Mouse (Mus musculus) layer of hippocampus, adult 8-10 months (tissue): ENCODE data around the gene Coro7. TPM values are rescaled to one million over a fixed set of nuclear protein-coding genes. Genes with fewer than 3 reads are reported as not detected.
"Not testable (repeated sequence)": the region's sequence is repeated elsewhere in the genome, so short reads cannot be mapped to it uniquely, and the experiment has no call there.

Source experiments
- DNase-seq, 2 experiments: peaks; one replicate each; pipeline ENCODE4 v3.0.0; 2022; ENCODE audit warnings: low spot score in 2 of 2
- total RNA-seq, 4 experiments: library from RNA; stranded (reverse); gene quantifications; 2 replicates each; pipeline ENCODE4 v1.2.4; 2022

The Coro7 gene
- total RNA-seq, 4 experiments from 2014 or later = 81.9 to 101 (median 90.3) TPM

DNA sequence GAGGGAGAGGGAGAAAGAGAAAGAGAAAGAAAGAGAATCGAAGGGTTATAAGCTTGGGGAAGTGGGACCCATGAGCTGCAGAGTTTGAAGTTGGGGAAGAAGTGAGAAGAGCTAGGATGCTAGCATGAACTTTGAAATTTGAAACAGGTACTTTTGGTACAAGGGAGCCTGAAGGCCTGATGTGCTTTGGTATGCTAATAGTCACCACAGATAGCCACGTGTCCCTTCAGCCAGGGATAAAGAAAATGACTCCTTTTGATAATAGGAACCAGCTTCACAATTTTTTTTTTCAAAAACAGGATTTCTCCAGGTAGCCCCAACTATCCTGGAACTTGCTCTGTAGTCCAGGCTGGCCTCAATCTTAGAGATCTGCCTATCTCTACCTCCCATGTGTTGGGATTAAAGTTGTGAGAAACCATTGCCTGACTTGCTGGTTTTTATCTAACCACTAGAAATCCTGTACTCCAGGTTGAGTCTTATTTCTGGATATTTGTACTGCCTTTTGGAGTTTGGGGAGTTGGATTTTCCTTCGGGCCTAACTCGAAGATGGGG is 3.1 kb upstream of the Coro7 start:
- DNase-seq = no peak

DNA sequence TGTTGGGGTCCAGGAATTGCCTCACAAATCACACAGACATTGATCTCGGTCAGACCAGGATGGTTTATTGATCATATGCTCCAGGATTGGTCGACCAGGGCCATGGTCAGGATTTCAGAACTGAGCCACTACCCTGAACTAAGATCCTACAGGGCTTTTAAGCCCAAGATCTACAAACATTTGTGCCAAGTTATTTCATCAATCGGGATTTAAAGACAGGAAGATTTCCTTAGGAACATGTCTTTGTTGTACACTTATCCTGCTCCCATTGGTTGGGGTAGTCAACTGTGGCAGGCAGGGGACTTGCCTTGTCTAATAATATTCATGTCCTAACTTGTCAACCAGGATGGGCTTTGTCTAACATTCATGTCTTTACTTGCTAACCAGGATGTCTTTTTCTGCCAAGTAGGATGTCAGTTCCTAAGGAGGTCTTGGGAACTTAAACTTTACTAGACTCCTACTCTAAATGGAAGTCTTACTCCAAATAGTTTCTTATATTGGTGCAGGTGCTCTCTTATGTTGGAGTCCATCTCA is 1.4 kb upstream of the Coro7 start:
- not testable (repeated sequence) for DNase-seq

DNA sequence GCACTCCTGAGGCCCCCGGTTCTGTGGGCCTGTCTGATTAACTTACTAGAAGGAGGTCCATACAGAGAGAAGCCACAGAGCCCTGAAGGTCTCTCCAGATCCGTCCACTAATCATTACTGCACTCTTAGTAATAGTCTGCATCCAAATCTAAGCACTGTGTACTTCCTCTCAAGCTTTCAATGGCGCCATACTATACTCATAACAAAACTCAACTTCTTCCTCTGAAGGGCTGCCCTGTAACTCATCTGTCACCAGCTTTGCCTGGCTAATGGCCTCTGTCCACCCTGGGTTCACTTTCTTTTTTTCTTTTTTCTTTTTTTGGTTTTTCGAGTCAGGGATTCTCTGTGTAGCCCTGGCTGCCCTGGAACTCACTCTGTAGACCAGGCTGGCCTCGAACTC is 1.5 kb downstream of the Coro7 start:
- no peak for DNase-seq

DNA sequence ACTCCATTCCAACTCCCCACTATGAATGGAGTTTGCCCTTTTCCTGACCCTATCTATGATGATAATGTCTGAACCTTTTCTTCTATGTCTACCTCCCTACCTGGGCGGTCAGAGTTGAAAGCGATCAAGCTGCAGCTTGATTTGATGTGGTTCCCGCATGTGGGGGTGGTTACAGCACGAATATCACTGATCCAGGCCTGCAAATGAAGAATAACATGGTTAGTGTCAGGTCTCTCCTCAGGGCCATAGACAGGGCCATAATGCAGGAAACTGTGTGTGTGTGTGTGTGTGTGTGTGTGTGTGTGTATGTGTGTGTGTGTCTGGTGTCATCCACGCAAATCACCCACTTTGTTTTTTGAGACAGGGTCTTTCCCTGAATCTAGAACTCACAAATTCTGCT is 2.7 kb downstream of the Coro7 start:
- no peak for DNase-seq

DNA sequence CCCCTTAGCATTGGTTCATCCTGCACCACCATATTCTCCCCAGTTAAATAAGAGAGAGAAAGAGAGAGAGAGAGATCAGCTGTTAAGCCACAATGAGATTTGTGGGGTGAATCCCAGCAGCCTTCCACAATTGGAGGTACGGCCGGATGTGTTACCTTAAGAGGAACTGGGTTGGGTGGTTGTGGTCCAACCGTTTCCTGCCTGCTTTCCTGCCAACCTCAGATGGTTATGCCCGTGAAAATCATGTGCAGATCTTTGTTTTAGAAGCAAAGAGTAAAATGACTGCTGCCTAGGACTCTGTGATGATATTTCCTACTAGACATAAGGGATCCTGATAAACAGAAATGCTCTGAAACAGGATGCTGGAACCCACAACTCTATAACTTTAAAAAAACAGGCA is 5.5 kb downstream of the Coro7 start:
- no peak for DNase-seq

DNA sequence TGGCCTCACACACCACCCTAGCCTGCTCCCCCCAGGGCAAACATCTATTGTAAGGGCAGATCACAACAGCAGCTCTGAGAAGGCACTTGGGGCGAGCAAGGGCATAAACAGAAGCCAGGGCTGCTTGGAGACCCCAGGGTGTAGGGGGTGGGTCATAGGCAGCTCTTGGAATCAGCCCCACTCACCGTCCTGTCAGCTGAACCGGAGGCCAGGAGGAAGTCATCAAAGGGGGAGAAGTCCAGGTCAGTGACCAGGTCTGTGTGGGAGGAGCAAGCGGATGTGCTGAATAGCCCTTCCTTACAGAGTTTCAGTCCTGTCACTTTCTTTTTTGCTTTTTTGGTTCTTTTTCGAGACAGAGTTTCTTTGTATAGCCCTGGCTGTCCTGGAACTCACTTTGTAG is 9.3 kb downstream of the Coro7 start:
- DNase-seq = no peak

DNA sequence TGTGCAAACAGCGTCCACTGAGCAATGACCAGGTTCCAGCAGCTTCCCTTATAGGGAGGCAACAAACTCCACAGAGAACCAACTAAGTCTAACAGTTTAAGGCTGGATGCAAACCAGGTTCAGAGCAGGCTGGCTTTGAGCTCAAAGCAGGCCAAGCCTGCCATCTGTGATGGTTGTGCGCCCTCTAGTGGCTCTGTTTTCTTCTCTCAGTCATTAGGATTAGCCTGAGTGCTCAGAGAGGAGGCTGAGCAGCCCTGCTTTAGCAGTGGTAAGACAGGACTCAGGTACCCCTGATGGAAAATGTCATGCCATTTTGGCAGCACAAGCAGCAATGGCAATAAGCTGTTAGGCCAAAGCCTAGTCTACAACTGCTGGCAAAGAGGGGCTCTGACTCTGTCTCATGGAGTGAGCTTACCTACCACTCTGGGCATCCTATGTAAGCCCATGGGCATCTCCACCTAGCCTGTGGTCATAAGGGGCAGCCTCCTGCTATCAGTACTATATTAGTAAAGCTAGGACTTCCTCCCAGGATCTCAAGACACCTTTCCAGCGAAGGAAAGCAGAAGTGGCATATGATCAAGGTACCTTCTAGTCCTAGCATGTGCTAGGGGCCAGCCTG is 12.3 kb downstream of the Coro7 start:
- DNase-seq = peak; percentile 76 to 88

DNA sequence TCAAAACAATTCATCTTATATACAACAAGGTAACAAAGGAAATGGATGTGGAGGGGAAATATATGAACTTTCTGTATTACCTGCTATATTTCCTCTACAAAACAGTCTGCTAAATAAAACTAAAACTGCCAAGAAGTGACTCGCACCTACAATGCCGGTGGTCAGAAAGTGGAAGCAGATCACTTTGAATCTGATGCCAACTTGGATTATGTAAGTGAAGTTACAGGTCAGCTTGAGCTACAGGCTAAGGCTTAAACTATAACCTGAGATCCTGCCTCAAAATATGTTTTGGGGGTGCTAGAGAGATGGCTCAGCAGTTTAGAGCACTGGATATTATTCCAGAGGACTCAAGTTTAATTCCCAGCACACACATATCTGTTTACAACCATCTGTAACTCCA is 13.9 kb downstream of the Coro7 start:
- DNase-seq = no peak

DNA sequence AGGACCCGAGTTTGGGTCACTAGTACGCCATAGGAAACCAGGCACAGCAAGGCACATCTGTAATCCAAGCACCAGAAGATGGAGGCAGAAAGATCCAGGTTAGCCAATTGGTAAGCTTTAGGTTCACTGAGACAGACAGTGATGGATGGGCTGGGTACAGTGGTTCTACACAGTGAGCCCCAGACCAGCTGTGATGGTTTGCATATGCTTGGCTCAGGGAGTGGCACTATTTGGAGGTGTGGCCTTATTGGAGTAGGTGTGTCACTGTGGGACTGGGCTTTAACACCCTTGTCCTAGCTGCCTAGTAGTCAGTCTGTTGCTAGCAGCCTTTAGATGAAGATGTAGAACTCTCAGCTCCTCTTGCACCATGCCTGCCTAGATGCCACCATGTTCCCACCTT is 15.8 kb downstream of the Coro7 start:
- DNase-seq = no peak

DNA sequence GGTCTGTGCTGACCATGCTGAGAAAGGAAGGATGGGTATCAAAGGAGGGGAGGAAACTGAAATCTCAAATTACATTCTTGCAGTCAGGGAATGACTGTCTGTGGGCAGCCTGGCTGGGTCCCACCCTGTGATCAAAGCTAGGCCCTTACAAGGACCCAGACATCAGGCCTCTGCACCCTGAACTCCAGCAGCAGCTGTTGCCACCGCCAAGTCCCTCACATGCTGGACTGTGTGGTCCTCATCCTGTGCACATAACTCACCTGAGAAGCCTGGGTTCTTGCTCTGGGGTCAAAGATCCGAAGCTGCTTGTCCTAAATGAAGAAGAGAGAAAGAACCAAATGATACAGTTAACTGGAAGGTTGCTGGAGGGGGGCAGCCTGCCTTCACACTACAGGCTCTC is 18.0 kb downstream of the Coro7 start:
- no peak for DNase-seq

DNA sequence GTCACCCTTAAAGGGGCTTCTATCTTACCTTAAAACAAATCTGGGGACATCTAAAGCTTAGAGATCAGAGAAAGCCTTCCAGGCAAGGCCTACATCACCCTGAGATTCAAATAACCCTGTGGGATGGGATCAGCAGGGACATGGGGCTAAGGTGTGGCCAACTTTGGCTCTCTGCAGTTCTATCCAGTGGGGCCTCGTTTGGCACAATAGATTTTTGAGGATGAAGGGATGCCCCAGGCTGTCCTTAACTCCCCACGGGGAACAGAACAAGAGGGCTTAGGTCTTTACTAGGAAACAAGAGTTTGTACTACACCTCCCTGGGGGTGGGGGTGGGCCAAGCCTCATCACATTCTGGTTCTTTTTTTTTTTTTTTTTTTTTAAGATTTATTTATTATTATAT is 20.3 kb downstream of the Coro7 start:
- no peak for DNase-seq

DNA sequence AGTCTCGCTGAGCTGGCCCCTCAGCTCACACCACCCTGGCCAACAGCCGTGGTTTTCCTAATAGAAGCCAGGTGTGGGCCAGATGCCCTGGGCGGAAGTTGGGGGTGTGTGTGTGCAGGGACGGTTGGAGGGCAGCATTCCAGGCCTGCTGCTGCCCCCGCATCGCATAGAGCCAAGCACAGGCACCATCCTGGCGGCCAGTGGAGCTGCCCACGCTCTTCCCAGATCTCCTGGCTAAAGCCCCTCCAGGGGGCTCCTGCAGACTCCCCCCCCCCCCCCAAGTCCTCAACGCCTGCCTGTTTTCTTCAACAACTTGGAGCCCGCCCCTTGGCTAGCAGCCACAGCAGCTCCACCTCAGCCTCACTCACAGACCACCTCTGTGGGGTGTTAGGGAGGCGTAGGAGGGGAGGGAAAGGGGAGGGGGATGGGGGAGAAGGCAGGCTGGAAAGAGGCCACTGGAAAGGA is 20.8 kb downstream of the Coro7 start:
- no peak for DNase-seq

DNA sequence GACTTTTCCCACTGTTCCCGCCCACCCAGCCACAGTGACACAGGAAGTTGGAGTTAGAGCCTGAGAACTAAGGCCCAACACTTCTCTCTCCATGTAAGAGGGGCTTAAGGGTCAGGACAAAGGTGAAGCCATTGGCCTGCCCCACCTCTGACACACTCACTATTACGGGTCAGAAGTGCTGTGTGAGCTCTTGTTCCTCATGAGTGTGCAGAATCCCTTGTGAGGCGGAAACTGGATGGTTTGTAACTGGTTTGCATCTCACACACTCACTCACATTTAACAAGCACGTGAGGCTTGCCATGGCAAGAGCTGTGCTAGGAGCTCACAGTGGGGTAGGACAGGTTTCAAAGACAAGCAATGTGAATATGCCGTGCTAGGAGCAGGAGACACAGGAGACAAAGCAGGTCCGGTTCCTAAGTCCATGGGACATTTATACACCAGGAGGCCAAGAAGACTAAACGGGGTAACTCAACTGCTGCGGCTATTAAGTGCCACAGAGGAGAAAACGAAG is 23.0 kb downstream of the Coro7 start:
- DNase-seq = no peak

DNA sequence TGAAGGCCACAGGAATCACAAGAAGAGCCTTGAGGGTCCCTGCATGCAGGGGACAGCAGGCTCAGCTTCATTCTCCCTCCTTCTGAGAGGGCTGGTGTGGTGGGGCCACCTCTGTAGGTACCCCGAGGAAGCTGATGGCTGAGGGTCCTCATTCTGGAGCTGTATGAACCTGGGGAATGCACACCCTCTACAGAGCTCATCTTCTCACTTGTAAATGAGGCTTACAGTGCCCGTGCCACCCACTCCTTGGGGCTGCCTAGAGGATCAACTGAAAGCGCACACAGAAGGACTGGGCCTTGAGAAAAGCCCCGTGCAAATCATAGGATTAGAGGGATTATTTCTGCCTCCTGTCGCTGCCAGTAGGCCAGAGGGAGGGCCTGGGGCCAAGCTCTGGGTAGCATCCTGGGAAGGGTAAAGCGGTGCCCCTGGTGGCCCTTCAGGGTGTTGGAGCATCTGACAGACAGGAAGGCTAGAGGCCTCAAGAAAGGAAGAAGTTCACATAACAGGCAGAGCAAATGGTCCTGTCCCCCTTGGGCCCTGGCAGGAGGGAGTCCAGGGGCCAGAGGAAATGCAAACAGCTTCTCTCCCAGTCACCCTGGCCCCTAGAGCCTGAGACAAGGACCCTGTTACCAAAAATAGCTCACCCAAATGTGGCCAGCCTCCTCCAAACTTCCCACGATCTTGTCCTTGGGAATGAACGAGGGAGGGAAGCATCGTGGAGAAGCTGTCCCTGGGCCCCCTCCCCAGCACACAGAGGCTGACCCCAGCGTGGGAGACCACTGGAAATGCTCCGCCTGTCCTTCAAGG is 23.6 kb downstream of the Coro7 start:
- DNase-seq = no peak

DNA sequence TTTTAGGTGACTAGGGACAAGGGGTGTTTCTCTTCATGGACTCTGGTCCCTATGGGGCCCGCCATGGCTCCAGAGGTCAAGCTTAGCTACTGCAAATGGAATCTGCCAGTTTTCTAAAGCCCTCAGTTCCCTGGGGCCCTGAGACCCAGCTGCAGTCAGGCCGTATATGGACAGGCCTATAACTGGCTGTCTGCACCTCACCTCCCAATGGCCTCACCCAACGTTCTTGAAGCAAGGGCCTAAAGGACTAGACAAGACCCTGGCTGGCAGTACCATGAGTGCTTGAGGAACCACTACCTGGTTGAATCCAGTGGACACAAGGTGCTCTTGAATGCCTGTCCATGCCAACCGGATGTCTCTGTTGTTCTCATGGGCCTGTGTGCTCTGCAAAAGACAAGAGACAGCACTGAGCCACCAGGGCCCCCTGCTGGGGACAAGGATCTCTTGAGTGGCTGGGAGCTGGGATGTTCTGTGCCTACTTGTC is 24.3 kb downstream of the Coro7 start:
- DNase-seq = no peak

DNA sequence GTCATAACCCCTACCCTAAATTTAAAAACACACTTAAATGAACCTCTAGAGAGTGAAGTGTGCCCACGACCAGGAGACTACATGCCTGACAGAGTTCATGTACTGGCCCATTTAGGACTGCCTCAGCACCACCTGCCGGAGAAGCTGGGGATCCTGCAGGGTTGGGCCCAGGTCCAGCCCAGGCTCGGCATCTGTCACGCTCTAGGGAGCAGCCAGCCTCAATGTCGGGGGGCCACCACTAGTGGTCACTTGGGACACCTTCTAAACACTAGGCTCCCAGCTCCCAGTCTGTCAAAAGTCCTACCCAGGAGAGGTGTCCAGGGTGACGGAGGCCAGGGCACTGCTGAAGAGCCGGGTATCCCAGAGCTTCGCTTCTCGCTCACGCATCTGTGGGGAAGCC is 24.9 kb downstream of the Coro7 start:
- DNase-seq = no peak

DNA sequence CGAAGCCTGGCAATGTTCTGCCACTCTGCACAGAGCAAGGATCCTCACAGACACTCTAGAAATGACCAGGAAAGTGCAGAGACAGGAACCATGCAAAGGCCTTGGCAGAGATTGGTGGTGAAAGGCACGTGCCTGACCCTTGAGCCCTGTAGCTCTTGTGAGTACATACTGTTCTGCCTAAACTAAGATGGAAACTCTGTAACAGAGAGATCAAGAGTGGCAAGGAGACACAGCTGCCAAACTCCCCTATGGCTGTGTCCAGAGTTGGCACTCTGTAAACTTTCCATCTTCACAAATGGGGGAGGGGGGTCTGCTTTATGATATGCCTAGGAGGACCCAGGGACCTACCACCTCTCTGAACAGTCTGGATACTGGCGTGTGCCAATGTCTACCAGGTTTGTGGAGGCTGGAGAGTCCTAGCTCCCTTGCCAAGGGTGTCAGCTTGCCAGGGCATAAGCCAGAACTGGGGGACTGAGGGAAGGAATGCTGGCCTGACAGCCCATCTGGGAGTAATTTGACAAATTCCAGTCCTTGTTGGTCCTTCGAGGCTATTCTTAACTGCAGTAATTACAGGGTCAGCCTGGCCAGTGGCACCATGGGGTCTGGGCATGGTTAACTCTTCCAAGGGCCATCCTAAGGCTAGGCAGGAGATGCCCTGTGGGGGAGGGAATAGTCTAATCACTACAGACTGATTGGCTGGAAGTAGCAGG is 26.7 kb downstream of the Coro7 start:
- no peak for DNase-seq

DNA sequence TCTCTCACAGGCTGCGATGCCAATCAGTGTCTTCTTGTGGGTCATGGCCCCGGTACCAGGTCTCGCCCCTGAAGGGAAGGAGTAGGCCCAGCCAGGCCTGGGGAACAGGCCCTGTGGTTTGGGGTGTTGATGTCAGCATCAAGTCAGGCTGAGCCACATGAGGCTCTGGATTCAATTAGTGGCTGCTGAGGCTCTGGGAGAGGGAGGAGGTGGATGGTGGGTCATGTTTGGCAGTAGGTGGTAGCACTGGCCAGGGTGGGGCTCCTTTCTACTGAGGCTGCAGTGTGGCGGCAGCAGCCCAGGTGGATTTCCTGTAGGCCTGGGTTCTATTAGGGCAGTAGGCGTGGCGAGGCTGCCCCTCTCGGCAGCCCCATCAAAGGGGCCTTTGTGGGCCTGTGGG is 28.0 kb downstream of the Coro7 start:
- no peak for DNase-seq

DNA sequence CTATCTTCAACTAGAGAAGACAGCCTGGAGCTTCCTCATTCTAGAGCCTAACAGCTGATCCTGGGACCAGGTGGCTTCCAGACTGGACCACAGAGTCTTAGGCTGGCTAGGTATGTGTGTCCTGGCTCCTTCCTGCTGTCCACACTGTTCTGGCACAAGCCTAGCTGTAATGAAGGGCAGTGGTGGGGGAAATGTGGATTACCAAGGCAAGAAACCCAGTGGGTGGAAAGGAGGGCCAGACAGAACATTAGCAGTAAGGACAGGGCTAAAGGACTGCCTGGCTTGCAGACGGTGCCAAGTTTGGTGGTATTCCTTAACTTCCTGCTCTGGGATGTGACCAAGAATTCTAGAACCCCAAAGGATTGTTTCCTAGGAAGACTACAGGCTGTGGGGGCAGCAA is 28.5 kb downstream of the Coro7 start:
- no peak for DNase-seq

DNA sequence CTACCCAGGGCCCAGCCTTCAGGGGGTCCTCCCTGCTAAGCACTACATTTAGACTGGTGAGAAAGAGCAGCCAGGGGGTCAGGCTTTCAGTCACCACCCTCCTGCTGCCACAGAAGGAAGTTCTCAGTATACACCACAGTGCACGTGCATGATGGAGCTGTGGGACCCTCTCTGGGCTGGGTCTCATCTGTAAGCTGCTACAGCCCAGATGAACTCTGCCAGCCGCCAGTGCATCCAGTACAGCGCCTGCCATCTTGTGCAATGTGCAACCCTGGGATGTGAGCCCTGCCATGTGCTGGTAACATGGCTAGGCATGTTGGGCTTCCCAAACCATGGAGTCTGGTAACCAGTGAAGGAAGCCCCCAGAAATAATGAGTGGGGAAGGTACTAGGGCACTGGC is 29.4 kb downstream of the Coro7 start:
- no peak for DNase-seq

DNA sequence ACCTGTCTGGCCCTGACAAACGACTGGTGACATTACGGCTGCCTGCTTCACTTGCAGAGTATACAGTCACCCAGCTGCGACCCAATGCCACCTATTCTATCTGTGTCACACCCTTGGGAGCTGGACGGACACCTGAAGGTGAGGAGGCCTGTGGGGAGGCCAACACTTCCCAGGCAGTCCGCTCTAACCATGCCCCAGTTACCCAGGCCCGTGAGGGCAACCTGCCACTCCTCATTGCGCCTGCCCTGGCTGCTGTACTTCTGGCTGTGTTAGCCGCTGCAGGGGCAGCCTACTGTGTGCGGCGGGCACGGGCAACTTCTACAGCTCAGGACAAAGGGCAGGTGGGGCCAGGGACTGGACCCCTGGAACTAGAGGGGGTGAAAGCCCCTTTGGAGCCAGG is 29.9 kb downstream of the Coro7 start:
- no peak for DNase-seq

DNA sequence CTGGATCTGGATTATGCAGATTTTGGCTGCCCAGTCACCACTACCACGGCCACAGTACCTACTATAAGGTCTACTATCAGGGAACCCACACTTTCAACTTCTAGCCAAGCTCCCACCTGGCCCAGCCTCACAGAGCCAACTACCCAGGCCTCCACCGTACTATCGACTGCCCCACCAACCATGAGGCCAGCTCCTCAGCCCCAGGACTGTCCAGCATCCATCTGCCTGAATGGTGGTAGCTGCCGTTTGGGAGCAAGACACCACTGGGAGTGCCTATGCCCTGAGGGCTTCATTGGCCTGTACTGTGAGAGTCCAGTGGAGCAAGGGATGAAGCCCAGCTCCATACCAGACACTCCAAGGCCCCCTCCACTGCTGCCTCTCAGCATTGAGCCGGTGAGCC is 30.4 kb downstream of the Coro7 start:
- no peak for DNase-seq
